Mouse (Mus musculus): ENCODE measurements around the gene Antxr1. TPM values are rescaled to one million over a fixed set of nuclear protein-coding genes. Genes with fewer than 3 reads are reported as not detected.

Gene Antxr1
- polyA plus RNA-seq, 1 experiment from 2014 or later, result 5.6 TPM

GRCm38 (mm10) chr6:87203467-87203866 is 132.2 kb downstream of the Antxr1 start:
- Histone ChIP-seq H3K4me1 (no peaks in the 10 kb centered on the region), H3K4me2 (replicated peaks) (no peak overlapping the region), H3K27me3 (no peaks in the 10 kb centered on the region), H3K9ac (replicated peaks) (no peak overlapping the region), H3K27ac (replicated peaks) (no peak overlapping the region), H3K36me3 (no peaks in the 10 kb centered on the region), H3K4me3 (no peak overlapping the region), H3K9me3 (no peaks in the 10 kb centered on the region)
- ATAC-seq (ENCODE audit: low FRiP score, low read depth), result no peak
- 71% methylated on average over 4 of the region's 4 CpGs for WGBS

GRCm38 (mm10) chr6:87203065-87203464 is 132.6 kb downstream of the Antxr1 start:
- Histone ChIP-seq H3K27me3 (no peaks in the 10 kb centered on the region), H3K9ac (replicated peaks) (no peak overlapping the region), H3K4me2 (replicated peaks) (no peak overlapping the region), H3K36me3 (no peaks in the 10 kb centered on the region), H3K27ac (replicated peaks) (no peak overlapping the region), H3K9me3 (no peaks in the 10 kb centered on the region), H3K4me1 (no peaks in the 10 kb centered on the region), H3K4me3 (no peak overlapping the region)
- no peak for ATAC-seq (ENCODE audit: low FRiP score, low read depth)
- 77% methylated on average over 2 of the region's 2 CpGs for WGBS

DNA sequence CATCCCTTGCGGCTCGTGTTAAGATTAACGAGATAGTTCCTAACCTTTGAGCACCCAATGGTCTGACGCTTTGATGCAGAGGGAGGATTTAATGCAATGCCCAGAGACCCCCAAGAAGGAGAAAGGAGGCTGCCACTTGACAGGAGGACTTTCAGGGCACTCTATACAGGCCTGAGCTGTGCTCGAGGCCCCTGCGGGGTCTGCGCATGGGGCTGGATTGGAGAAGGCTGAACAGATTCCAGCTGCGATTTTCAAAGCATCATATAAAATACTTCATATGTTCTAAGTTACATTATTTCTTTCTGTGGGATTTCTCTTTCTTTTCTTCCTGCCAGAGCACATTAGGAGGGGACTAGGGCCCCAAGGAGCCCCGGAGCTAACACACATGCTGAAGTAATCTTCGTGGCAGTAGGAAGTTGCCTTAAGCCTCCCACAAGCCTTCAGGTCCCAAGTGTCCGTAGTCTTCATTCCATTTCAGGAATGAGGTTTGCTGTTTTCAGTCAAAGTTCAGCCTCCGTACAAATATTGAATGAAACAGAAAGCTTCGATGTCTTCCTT is 133.5 kb downstream of the Antxr1 start:
- Histone ChIP-seq H3K36me3 (no peaks in the 10 kb centered on the region), H3K4me1 (no peaks in the 10 kb centered on the region), H3K9me3 (no peaks in the 10 kb centered on the region), H3K9ac (replicated peaks) (no peak overlapping the region), H3K27me3 (no peaks in the 10 kb centered on the region), H3K27ac (replicated peaks) (no peak overlapping the region), H3K4me3 (no peak overlapping the region), H3K4me2 (replicated peaks) (no peak overlapping the region)
- 88% methylated on average over 13 of the region's 13 CpGs for WGBS
- no peak for ATAC-seq (ENCODE audit: low FRiP score, low read depth)

GRCm38 (mm10) chr6:87189755-87190154 is 145.9 kb downstream of the Antxr1 start:
- Histone ChIP-seq H3K9ac (replicated peaks) (no peak overlapping the region), H3K27me3 (no peaks in the 10 kb centered on the region), H3K4me2 (replicated peaks) (no peak overlapping the region), H3K9me3 (no peaks in the 10 kb centered on the region), H3K4me1 (no peaks in the 10 kb centered on the region), H3K27ac (replicated peaks) (no peak overlapping the region), H3K36me3 (0 out of 2 replicates have a peak, but pooled peaks cover 6% of the 10 kb centered on the region), H3K4me3 (no peak overlapping the region)
- ATAC-seq (ENCODE audit: low FRiP score, low read depth), result no peak
- 85% methylated on average over 3 of the region's 3 CpGs for WGBS

- Histone ChIP-seq H3K27ac (replicated peaks) (no peak overlapping the region), H3K27me3 (no peaks in the 10 kb centered on the region), H3K4me2 (replicated peaks) (no peak overlapping the region), H3K9me3 (no peaks in the 10 kb centered on the region), H3K4me3 (no peak overlapping the region), H3K36me3 (0 out of 2 replicates have a peak, but pooled peaks cover 6% of the 10 kb centered on the region), H3K9ac (replicated peaks) (no peak overlapping the region), H3K4me1 (no peaks in the 10 kb centered on the region)
- no peak for ATAC-seq (ENCODE audit: low FRiP score, low read depth)
- 74% methylated on average over 12 of the region's 12 CpGs for WGBS
Measured at GRCm38 (mm10) chr6:87186988-87187387, 148.6 kb downstream of the Antxr1 start.

GRCm38 (mm10) chr6:87184418-87184817 is 151.2 kb downstream of the Antxr1 start:
- ATAC-seq (ENCODE audit: low FRiP score, low read depth), result no peak
- H3K4me2 ChIP-seq (replicated peaks), result no peak overlapping the region
- no peak overlapping the region for H3K27ac ChIP-seq (replicated peaks)
- H3K27me3 ChIP-seq, result no peaks in the 10 kb centered on the region
- 0 out of 2 replicates have a peak, but pooled peaks cover 9% of the 10 kb centered on the region for H3K36me3 ChIP-seq
- H3K4me3 ChIP-seq, result no peak overlapping the region
- no peak overlapping the region for H3K9ac ChIP-seq (replicated peaks)
- no peaks in the 10 kb centered on the region for H3K4me1 ChIP-seq
- H3K9me3 ChIP-seq, result no peaks in the 10 kb centered on the region
- WGBS, result 76% methylated on average over 3 of the region's 3 CpGs

GRCm38 (mm10) chr6:87183981-87184380 is 151.6 kb downstream of the Antxr1 start:
- ATAC-seq (ENCODE audit: low FRiP score, low read depth), result no peak
- 86% methylated on average over 11 of the region's 11 CpGs for WGBS
- Histone ChIP-seq H3K9ac (replicated peaks) (no peak overlapping the region), H3K9me3 (no peaks in the 10 kb centered on the region), H3K27me3 (no peaks in the 10 kb centered on the region), H3K4me2 (replicated peaks) (no peak overlapping the region), H3K4me3 (no peak overlapping the region), H3K36me3 (0 out of 2 replicates have a peak, but pooled peaks cover 9% of the 10 kb centered on the region), H3K4me1 (no peaks in the 10 kb centered on the region), H3K27ac (replicated peaks) (no peak overlapping the region)

- H3K9me3 ChIP-seq, result no peaks in the 10 kb centered on the region
- H3K27me3 ChIP-seq, result no peaks in the 10 kb centered on the region
- peaks cover 11% of the 10 kb centered on the region; the same call in 1 of the 2 replicates for H3K36me3 ChIP-seq
- no peak overlapping the region for H3K4me3 ChIP-seq
- WGBS, result 88% methylated on average over 8 of the region's 8 CpGs
- no peaks in the 10 kb centered on the region for H3K4me1 ChIP-seq
- H3K9ac ChIP-seq (replicated peaks), result no peak overlapping the region
- H3K4me2 ChIP-seq (replicated peaks), result no peak overlapping the region
- ATAC-seq (ENCODE audit: low FRiP score, low read depth), result no peak
- no peak overlapping the region for H3K27ac ChIP-seq (replicated peaks)
Measured at GRCm38 (mm10) chr6:87183159-87183558, 152.5 kb downstream of the Antxr1 start.

DNA sequence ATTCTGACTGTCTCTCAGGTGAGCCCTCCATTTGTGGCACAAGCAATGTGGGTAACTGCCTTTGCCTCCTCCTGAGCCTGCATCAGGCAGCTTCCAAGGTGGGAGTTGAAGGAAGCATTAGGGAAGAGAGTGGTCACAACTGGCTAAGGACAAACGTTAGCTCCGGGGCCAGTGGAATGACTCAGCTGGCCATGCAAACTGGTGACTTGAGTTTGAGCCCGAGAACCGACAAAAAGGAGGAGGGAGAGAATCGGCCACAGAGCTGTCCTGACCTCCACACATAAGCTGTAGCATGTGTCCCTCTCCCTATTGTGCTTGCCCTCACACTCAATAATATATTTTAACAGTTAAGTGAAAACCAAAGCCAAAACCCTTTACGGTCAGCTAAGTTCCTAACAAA is 152.9 kb downstream of the Antxr1 start:
- no peak overlapping the region for H3K4me2 ChIP-seq (replicated peaks)
- WGBS, result 87% methylated on average over 6 of the region's 6 CpGs
- H3K27me3 ChIP-seq, result no peaks in the 10 kb centered on the region
- no peaks in the 10 kb centered on the region for H3K9me3 ChIP-seq
- H3K36me3 ChIP-seq, result peaks cover 11% of the 10 kb centered on the region
- no peak for ATAC-seq (ENCODE audit: low FRiP score, low read depth)
- H3K4me1 ChIP-seq, result no peaks in the 10 kb centered on the region
- H3K9ac ChIP-seq (replicated peaks), result no peak overlapping the region
- H3K27ac ChIP-seq (replicated peaks), result no peak overlapping the region
- no peak overlapping the region for H3K4me3 ChIP-seq

GRCm38 (mm10) chr6:87171461-87171860 is 164.2 kb downstream of the Antxr1 start:
- Histone ChIP-seq H3K4me1 (no peaks in the 10 kb centered on the region), H3K9me3 (no peaks in the 10 kb centered on the region), H3K9ac (replicated peaks) (no peak overlapping the region), H3K36me3 (peaks cover 9% of the 10 kb centered on the region; the same call in 1 of the 2 replicates), H3K4me2 (replicated peaks) (no peak overlapping the region), H3K27ac (replicated peaks) (no peak overlapping the region), H3K27me3 (no peaks in the 10 kb centered on the region), H3K4me3 (no peak overlapping the region)
- no peak for ATAC-seq (ENCODE audit: low FRiP score, low read depth)
- 91% methylated on average over 3 of the region's 3 CpGs for WGBS

DNA sequence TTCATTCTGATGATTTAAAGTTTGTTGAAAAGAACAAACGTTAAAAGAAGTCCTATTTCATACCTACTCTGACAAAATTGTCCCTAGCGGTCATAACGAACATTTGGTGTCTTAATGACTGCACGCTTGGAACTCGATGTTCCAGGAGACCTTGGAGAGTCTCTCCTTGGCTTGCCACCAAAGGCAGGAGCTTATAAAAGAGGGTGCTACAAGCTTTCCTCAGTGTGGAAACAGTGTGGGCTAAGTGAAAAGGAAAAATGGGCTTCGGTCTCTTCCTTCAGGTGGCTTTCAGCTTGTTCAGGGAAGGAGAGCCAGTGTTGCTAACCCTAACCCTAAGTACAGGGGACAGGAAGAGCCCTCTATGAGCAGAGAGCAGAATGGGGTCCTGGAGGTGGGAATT is 164.7 kb downstream of the Antxr1 start:
- no peaks in the 10 kb centered on the region for H3K4me1 ChIP-seq
- 96% methylated on average over 6 of the region's 6 CpGs for WGBS
- H3K27ac ChIP-seq (replicated peaks), result no peak overlapping the region
- no peak overlapping the region for H3K9ac ChIP-seq (replicated peaks)
- no peak overlapping the region for H3K4me2 ChIP-seq (replicated peaks)
- H3K36me3 ChIP-seq, result peaks cover 9% of the 10 kb centered on the region; the same call in 1 of the 2 replicates
- no peaks in the 10 kb centered on the region for H3K9me3 ChIP-seq
- ATAC-seq (ENCODE audit: low FRiP score, low read depth), result no peak
- H3K4me3 ChIP-seq, result no peak overlapping the region
- H3K27me3 ChIP-seq, result no peaks in the 10 kb centered on the region

- Histone ChIP-seq H3K36me3 (peaks cover 4% of the 10 kb centered on the region; the same call in 1 of the 2 replicates), H3K9me3 (no peaks in the 10 kb centered on the region), H3K27me3 (no peaks in the 10 kb centered on the region), H3K4me2 (replicated peaks) (no peak overlapping the region), H3K9ac (replicated peaks) (no peak overlapping the region), H3K4me3 (no peak overlapping the region), H3K27ac (replicated peaks) (no peak overlapping the region), H3K4me1 (no peaks in the 10 kb centered on the region)
- WGBS, result 91% methylated on average over 6 of the region's 6 CpGs
- no peak for ATAC-seq (ENCODE audit: low FRiP score, low read depth)
Measured at GRCm38 (mm10) chr6:87170277-87170676, 165.3 kb downstream of the Antxr1 start.

GRCm38 (mm10) chr6:87168021-87168420 is 167.6 kb downstream of the Antxr1 start:
- no peak for ATAC-seq (ENCODE audit: low FRiP score, low read depth)
- H3K27ac ChIP-seq (replicated peaks), result no peak overlapping the region
- 0 out of 2 replicates have a peak, but pooled peaks cover 3% of the 10 kb centered on the region for H3K36me3 ChIP-seq
- WGBS, result 92% methylated on average over 9 of the region's 9 CpGs
- no peaks in the 10 kb centered on the region for H3K27me3 ChIP-seq
- no peak overlapping the region for H3K9ac ChIP-seq (replicated peaks)
- H3K4me1 ChIP-seq, result no peaks in the 10 kb centered on the region
- H3K4me3 ChIP-seq, result no peak overlapping the region
- no peak overlapping the region for H3K4me2 ChIP-seq (replicated peaks)
- H3K9me3 ChIP-seq, result no peaks in the 10 kb centered on the region
